Mouse (Mus musculus) lung, adult 2 months (tissue): ENCODE data around the gene Amigo1.

ENCODE experiments used
- CTCF ChIP-seq: fragments of 200-500 bp; IDR thresholded peaks from 2 replicates; pipeline ENCODE4 v1.5.1; 2011; ENCODE audit warnings: mild to moderate bottlenecking, low read length, control low read depth; ENCODE audit not compliant: insufficient read depth
- POLR2A ChIP-seq: fragments of 200-500 bp; IDR thresholded peaks from 2 replicates; pipeline ENCODE4 v1.6.1; 2011; ENCODE audit warnings: low read depth, mild to moderate bottlenecking, control low read depth, low read length, borderline replicate concordance; ENCODE audit errors: extremely low read depth

- TF ChIP-seq CTCF (no peak), POLR2A (no peak)
Observed at GRCm38 (mm10) chr3:108227521-108227920, 41.4 kb downstream of the Amigo1 start.
